Mouse (Mus musculus) lung, postnatal 25 days (tissue): ENCODE results near the gene Lrp5.

Experiments used
- DNase-seq: peaks from one replicate; pipeline ENCODE4 v3.0.0; 2022; ENCODE audit warnings: low spot score

The Lrp5 gene

GRCm38 (mm10) chr19:3686215-3686894 lies at the start of gene Lrp5:
Gene Lrp5 (minus strand): TSS chr19:3686564.
- DNase-seq, result peak; percentile 69

GRCm38 (mm10) chr19:3736001-3736400 lies 49.6 kb upstream of the Lrp5 start:
- DNase-seq, result no peak

DNA sequence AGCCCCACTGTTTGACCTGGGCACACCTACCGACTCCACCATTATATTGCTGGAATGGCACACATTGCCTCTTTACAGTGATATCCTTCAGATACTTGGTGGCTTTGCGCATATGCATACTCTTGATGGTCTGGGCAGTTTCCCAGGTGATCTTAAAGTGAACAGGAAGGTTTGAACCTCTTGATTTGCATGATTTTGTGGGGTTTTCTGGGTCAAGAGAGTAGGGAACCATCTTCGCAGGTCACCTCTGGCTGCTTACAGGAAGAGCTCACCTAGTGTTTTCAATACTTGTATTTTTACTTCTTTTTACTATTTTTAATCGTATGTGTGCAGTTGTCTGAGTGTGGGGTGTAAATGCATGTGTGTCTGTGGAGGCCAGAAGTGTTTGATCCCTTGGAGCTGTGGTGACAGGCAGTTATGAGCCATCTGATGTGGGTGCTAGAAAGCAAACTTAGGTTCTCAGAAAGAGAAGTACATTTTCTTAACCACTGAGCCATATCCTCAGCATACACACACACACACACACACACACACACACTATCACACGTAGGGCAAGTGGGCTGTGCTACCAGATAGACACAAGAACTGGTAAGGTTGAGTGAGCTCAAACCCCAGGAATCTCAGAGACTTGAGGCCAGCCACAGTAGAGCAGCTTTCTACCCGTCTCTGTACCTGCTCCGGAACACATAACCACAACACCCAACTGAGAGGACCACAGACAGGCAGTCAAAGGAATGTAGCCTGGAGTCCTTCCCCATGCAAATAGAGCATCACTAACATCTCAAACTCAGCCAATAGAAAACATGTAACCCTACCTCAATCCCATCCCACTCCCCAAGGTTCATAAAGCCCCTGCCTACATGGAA lies 44.6 kb upstream of the Lrp5 start:
- no peak for DNase-seq

DNA sequence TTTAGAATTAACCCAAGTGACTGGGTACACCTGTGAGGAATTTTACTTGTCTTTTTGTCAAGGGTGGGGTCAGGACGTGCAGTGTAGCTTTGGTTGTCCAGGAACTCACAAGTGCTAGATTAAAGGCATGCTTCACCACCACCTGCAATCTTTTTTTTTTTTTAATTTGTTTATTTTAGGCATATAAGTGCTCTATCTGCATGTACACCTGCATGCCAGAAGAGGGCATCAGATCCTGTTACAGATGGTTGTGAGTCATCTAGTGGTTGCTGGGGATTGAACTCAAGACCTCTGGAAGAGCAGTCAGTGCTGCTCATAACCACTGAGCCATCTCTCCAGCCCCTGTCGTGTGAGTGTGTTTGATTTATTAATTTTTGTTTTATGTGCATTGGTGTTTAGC lies 42.5 kb upstream of the Lrp5 start:
- DNase-seq, result no peak

DNA sequence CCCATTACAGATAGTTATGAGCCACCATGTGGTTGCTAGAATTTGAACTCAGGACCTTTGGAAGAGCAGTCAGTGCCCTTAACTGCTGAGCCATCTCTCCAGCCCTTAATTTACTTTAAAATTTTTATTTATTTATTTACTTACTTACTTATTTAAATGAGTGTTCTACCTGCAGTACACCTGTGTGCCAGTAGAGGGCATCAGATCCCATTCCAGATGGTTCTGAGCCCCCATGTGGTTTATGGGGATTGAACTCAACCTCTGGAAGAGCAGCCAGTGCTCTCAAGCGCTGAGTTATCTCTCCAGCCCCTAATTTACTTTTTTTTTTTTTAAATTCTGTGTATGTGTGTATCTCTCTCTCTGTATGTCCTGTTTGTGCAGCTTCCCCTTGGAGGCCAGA lies 38.4 kb upstream of the Lrp5 start:
- peak; percentile 75 for DNase-seq

- DNase-seq, result no peak
These were observed 37.5 kb upstream of the Lrp5 start for GRCm38 (mm10) chr19:3723904-3724303.

- DNase-seq, result no peak
These were observed 36.8 kb upstream of the Lrp5 start for GRCm38 (mm10) chr19:3723170-3723569.

- DNase-seq, result peak; percentile 72
These were observed 33.1 kb upstream of the Lrp5 start for GRCm38 (mm10) chr19:3719362-3719891.

DNA sequence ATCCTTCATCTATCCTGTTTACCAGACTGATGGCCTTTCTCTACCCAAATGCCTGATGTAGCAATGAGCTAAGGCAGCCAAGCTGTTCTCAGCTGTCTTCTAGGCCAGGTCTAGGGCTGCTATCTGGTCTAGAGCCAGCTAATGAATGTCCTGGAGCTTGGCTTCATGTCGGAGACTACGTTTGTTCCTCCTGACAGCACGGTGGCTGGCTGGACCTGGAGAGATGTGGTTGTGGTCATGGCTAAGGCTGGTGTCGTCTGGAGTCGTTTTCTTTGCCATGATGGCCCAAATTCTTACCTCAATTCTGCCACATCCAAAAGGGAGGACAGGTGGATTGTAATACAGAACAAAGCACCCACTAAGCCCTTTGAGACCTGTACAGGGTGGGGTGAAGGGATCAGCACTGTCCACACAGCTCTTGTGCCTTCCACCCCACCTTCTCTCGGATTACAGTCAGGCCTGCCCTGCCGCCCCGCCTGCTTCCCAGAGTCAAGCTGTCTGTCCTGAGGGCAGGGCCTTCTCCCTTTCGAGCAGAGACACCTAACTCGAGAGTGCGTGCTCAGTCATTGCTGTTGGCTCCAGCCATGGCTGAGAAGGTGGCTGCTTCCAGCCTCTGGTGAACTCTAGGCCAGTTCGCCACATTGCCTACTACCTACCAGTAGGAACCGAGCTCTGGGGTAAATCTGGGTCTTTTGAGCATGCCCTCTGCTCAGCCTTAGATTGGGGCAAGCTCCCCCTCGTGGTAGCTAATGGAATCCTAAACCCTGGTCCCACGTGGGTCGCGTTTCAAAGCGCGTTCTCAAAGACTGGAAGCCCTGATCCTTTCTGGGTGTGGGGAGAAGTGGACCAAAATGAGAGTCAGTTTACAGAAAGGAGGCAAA lies 32.4 kb upstream of the Lrp5 start:
- peak; percentile 72 for DNase-seq

- DNase-seq, result no peak
These were observed 28.0 kb upstream of the Lrp5 start for GRCm38 (mm10) chr19:3714381-3714780.

DNA sequence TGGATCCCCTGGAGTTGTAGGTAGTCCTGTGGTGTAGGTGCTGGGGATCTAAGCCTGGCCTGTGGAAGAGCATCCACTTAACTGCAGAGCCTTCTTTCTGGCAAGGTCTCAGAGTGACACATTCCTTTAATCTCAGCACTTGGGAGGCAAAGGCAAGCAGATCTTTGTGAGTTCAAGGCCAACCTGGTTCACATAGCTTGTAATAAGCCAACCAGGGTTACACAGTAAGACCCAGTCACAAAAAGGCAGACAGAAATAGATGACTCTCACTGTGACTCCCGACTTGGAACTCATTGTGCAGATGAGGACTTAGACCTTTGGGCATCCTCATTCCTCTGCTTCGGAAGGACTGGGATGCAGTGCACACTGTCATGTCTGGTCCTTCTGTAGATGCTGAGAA lies 24.1 kb upstream of the Lrp5 start:
- DNase-seq, result no peak

- DNase-seq, result no peak
These were observed 22.8 kb upstream of the Lrp5 start for GRCm38 (mm10) chr19:3709013-3709787.

DNA sequence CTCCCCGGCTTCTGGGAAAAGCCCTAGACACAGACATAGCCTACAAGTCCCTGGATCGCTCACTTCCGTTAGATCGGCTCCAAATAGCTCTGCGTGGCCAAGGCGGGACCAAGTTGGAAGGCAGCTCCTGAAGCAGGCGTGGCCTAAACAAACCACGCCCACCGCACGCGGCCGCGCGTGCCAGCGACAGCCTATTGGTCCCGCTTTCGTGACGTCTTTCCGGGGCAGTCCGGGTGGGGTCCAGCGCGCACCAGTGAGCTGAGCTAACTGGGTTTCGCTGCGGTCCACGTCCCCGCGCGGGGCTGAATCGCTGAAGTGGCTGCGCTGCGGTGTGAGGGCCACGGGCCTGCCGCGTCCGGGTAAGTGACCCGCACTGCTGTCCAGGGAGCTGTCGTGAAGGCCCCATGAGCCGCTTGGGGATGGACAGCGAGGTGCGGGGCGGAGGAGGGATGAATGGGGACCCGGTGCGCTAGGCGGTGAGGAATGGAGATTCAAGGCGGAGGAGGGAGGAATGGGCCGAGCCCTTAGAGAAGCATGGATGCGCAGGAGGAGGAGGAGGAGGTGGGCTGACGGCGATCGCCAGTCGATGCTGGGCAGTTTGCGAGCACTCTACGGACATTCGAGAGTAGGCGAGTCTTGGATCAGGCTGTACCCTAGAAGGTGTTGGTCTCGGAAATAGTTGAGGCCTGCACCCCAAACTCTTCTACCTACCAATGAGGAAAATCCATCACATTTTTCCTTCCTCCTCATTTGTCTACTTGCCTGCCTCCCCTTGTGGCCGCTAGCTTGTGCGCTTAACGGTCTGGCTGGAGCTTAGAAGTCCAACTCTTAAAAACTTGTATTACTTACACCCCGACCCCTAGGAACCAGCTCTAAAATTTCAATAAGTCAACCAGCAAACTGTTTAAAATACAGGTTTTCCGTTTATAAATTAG lies 22.0 kb upstream of the Lrp5 start, which contains the start of gene 1810055G02Rik:
1810055G02Rik (plus strand) TSS at position 216 of the 935 bp plus-strand sequence.
- peak; percentile 98 for DNase-seq

DNA sequence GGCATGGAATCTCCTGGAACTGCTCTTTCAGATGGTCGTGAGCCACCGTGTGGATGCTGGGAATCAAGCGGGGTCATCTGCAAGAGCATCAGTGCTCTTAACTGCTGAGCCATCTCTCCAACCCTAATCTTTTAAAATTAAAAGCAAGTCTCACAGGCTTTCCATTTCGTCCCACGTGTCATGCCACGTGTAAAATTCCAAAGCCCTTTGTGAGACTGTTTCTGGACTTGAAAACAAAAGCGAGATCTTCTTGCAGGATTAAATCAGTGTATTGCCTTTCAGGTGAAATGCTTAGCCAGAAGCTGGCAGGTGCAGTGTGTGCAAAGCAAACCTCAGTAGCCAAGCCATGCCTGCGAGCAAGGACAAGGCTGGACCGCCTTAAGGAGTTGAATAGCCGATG lies 21.2 kb upstream of the Lrp5 start:
- no peak for DNase-seq

DNA sequence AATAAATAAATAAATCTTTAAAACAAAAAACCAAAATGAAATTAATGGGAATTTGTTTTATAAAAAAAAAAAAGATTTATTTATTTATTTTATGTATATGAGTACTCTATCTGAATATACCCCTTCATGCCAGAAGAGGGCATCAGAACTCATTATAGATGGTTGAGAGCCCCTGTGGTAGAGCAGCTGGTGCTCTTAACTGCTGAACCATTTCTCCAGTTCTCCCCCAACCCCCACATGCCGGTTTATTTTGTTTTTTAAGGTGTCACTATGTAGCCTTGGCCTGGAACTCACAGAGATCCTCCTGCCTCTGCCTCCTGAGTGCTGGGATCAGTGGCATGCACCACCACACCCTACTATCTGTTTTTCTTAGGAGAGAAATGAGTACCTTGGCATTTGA lies 19.9 kb upstream of the Lrp5 start:
- DNase-seq, result no peak

DNA sequence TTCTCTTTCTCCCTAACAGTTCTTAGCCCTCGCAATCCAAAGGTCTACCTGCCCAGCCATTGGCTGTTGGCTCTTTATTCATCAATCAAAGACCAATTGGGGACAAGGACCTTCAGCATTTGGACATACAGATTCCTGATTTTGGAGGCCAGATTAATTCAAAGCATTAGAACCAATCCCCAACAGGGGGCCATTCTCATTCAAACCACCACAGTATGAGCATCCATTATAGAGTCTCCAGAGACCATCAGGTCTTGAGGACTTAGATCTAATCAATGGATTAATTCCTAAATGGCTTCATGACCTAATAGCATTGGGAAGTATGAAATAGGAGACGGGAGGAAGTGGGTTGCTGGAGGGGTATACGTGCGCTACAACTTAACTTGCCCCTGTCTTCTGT lies 16.1 kb upstream of the Lrp5 start:
- no peak for DNase-seq

DNA sequence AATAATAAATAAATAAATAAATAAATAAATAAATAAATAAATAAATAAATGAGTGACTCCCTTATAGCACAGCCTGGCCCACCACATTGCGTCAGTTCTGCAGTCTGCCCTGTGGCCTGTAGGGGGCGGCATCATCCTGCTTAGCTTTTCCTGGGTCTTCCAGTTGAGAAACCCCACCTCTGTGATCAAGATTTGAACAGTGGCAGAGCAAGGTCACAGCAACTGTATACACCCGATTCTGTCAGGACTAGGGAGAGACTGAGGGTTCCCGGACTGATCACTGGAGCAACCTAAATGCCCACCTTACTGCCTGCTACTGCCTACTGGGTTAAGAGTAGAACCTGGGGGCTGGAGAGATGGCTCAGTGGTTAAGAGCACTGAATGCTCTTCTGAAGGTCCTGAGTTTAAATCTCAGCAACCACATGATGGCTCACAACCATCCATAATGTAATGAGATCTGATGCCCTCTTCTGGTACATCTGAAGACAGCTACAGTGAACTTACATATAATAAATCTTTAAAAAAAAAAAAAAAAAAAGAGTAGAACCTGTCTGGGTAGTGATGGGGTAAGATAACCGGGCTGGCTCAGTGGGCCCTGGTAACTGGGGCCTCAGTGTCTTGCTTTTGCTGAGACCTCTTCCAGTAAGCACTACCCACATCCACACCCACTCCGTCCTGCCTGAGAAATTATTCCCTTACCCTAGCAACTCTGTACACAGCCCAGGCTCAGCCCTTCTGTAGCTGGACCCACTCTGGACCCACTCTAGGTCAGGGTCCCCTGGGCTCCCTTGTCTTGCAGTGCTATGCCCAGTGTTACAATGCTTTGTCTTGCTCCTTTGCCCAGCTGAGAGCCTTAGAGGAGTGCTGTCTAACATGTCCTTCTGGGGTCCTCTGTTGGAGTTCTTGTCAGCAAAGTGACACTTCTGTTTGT lies 13.4 kb upstream of the Lrp5 start:
- peak; percentile 87 for DNase-seq

DNA sequence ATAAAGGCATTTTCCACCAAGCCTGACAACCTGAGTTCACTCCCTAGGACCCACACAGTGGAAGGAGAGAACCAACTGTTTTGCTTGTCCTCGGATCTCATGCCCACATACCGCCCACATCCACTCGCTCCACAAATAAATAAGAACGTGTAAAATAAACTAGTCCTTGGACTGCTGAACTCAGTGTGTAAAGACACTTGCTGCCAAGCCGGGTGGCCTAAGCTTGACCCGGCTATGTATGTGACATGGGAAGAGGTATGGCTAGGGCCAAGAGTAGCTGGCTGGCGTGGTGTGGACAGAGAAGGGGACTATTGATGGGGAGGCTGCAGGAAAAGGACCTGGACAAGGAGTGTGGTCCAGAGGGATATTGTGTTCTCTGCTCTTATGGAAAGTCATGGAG lies 11.7 kb upstream of the Lrp5 start:
- no peak for DNase-seq

- DNase-seq, result no peak
These were observed 9.6 kb upstream of the Lrp5 start for GRCm38 (mm10) chr19:3695976-3696375.
